Mouse (Mus musculus) telencephalon, adult 2 months (tissue): ENCODE measurements around the gene Bzw1.
"Not testable (repeated sequence)": the region's sequence is repeated elsewhere in the genome, so short reads cannot be mapped to it uniquely, and the experiment has no call there.

Experiments used
- DNase-seq: peaks from one replicate; pipeline ENCODE4 v3.0.0-alpha.2; 2011; ENCODE audit warnings: low read depth, low spot score

The Bzw1 gene

GRCm38 (mm10) chr1:58392652-58393283, at the start of gene Bzw1:
Gene Bzw1 (plus strand): TSS chr1:58392898.
- peak; percentile 90 for DNase-seq

- no peak for DNase-seq
Measured at GRCm38 (mm10) chr1:58343861-58344260, 48.8 kb upstream of the Bzw1 start.

- DNase-seq: no peak
Measured at GRCm38 (mm10) chr1:58344570-58344969, 48.1 kb upstream of the Bzw1 start.

GRCm38 (mm10) chr1:58346159-58346558, 46.5 kb upstream of the Bzw1 start:
- no peak for DNase-seq

GRCm38 (mm10) chr1:58348712-58349111, 44.0 kb upstream of the Bzw1 start:
- no peak for DNase-seq

- DNase-seq: no peak
Measured at GRCm38 (mm10) chr1:58353238-58353893, 39.3 kb upstream of the Bzw1 start.

GRCm38 (mm10) chr1:58358958-58359901, 33.5 kb upstream of the Bzw1 start:
- DNase-seq: peak; percentile 73

GRCm38 (mm10) chr1:58362296-58362695, 30.4 kb upstream of the Bzw1 start:
- DNase-seq: no peak

- DNase-seq: no peak
Measured at GRCm38 (mm10) chr1:58364551-58364950, 28.1 kb upstream of the Bzw1 start.

GRCm38 (mm10) chr1:58365829-58366228, 26.9 kb upstream of the Bzw1 start:
- DNase-seq: no peak

GRCm38 (mm10) chr1:58366737-58367471, 25.8 kb upstream of the Bzw1 start:
- no peak for DNase-seq

- DNase-seq: no peak
Measured at GRCm38 (mm10) chr1:58369716-58370115, 23.0 kb upstream of the Bzw1 start.

- DNase-seq: not testable (repeated sequence)
Measured at GRCm38 (mm10) chr1:58374266-58374665, 18.4 kb upstream of the Bzw1 start.

GRCm38 (mm10) chr1:58375574-58376147, 17.0 kb upstream of the Bzw1 start:
- no peak for DNase-seq

- DNase-seq: no peak
Measured at GRCm38 (mm10) chr1:58382586-58383281, 10.0 kb upstream of the Bzw1 start.

GRCm38 (mm10) chr1:58391421-58392267, 1.1 kb upstream of the Bzw1 start:
- no peak for DNase-seq

GRCm38 (mm10) chr1:58392268-58392651, 438 bp upstream of the Bzw1 start:
- DNase-seq: peak; percentile 26

- no peak for DNase-seq
Measured at GRCm38 (mm10) chr1:58393284-58394195, 842 bp downstream of the Bzw1 start.

GRCm38 (mm10) chr1:58395341-58395740, 2.6 kb downstream of the Bzw1 start:
- no peak for DNase-seq
